Mouse (Mus musculus) megakaryocyte, embryonic 14.5 days (primary cell): Measurements from ENCODE around the gene Qsox2. TPM values are rescaled to one million over a fixed set of nuclear protein-coding genes. Genes with fewer than 3 reads are reported as not detected.

Source experiments
- H3K27me3 ChIP-seq: replicated peaks from 2 replicates; pipeline ENCODE3; 2012; ENCODE audit warnings: inconsistent platforms
- H3K36me3 ChIP-seq: replicated peaks from 2 replicates; pipeline ENCODE3; 2012; ENCODE audit warnings: low read length, inconsistent platforms, mixed read lengths
- H3K4me1 ChIP-seq: 2 replicates; pipeline ENCODE4 v1.6.1; 2012; ENCODE audit warnings: inconsistent platforms
- H3K4me3 ChIP-seq: replicated peaks from 2 replicates; pipeline ENCODE3; 2012; ENCODE audit warnings: moderate library complexity, mild to moderate bottlenecking, inconsistent platforms
- H3K9me3 ChIP-seq: 2 replicates; pipeline ENCODE4 v1.6.1; 2012; ENCODE audit warnings: inconsistent platforms
- FLI1 ChIP-seq: IDR thresholded peaks from 2 replicates; pipeline ENCODE4 v1.6.1; 2012; ENCODE audit warnings: low read length, inconsistent platforms, mixed read lengths
- GATA1 ChIP-seq: IDR thresholded peaks from 3 replicates; pipeline ENCODE4 v1.6.1; 2012; ENCODE audit warnings: mixed read lengths, low read length, inconsistent platforms, borderline replicate concordance
- polyA plus RNA-seq: library from polyadenylated mRNA; stranded (reverse); fragments of >175 nt; gene quantifications from 2 replicates; pipeline ENCODE4 v1.2.3, GENCODE M21; 2012; ENCODE audit warnings: low replicate concordance; ENCODE audit not compliant: insufficient read depth

The Qsox2 gene
- polyA plus RNA-seq, 1 experiment: 3.5 TPM

DNA sequence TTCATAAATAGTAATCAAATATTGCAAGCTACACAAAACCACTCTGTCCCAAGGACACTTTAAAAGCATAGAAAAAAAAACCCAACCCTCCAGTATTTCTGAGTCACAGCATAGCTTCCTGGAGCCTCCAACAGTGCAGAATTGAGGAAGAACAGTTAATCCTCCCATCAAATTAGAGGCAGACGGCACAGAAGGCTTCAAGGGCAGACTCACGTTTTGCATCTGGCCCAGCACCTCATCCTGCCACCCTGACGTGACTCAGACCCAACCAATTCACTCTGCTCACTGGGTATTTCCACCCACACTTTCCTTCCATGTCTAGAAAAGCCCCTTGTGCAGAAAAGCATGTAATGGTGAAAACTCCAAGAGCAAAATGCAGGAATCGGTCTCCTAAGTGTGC is 7.1 kb downstream of the Qsox2 start:
- Histone ChIP-seq H3K4me1 (peaks cover 25% of the 10 kb centered on the region), H3K36me3 (peaks cover 33% of the 10 kb centered on the region), H3K27me3 (no peaks in the 10 kb centered on the region), H3K9me3 (no peaks in the 10 kb centered on the region), H3K4me3 (no peak overlapping the region)
- TF ChIP-seq GATA1 (no peak), FLI1 (no peak)

DNA sequence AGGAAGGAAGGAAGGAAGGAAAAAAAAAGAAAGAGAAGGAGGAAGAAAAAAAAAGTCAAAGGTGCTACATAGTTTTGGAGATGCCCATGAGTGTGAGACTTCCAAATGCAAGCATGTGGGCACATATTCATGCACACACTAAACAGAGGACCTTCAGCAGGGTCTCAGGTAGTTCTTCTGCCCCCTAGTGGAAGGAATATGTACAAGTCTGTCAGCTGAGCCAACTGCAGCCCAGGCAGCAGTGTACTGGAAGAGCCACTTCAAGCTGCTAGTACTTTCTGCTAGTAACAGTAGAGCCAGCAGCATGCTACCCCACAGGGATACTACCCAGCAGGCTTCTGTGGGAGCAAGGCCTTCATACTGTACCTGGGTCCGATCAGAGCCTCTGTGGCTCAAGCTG is 9.5 kb downstream of the Qsox2 start:
- peaks cover 53% of the 10 kb centered on the region for H3K36me3 ChIP-seq

DNA sequence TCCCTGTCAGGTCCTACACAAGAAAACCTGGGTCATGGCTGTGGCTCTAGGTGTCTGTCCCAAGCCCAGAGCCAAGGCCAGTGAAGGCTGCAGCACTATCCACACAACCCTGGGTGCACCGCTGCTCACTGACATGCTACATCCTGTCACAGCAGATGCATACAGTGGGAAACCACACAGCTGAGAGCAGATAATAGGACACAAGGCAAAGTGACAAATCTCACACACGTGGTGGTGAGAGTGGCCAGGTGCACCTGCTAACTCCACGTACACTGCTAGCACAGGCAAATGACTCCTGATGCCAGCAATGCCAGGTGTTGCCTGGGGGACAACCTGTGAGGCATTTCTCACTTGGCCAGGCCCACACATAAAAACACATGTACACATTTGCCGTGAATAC is 12.1 kb downstream of the Qsox2 start:
- Histone ChIP-seq H3K36me3 (peaks cover 73% of the 10 kb centered on the region), H3K27me3 (no peaks in the 10 kb centered on the region), H3K4me1 (peaks cover 9% of the 10 kb centered on the region), H3K4me3 (no peak overlapping the region), H3K9me3 (no peaks in the 10 kb centered on the region)
- no peak for TF ChIP-seq GATA1
- no peak for TF ChIP-seq FLI1

More for the DNA sequence above, 9.5 kb downstream of the Qsox2 start:
- Histone ChIP-seq H3K4me3 (no peak overlapping the region), H3K4me1 (peaks cover 22% of the 10 kb centered on the region), H3K9me3 (no peaks in the 10 kb centered on the region), H3K27me3 (no peaks in the 10 kb centered on the region)
- TF ChIP-seq GATA1 (no peak), FLI1 (no peak)

DNA sequence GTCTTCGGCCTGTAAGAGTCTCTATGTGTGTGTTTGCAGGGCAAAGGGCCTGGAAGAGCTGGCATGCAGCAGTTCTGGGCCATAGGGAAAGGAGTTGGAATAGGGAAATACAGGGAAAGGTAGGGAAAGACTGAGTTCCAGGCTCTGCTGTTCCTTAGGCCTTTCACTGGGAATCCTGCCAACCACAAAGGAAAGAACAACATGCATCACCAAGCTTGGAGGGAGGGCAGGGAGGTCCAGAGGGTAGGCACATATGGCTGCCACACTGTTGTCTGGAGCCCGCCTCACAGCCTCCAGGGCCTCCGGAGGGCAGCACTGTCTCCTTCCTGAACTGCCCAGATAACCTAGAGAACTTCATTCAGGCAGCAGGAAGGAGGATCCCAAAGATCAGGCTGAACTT is 13.4 kb downstream of the Qsox2 start:
- no peak overlapping the region for H3K4me3 ChIP-seq
- H3K9me3 ChIP-seq: no peaks in the 10 kb centered on the region
- H3K27me3 ChIP-seq: no peaks in the 10 kb centered on the region
- TF ChIP-seq GATA1 (no peak), FLI1 (no peak)
- peaks cover 86% of the 10 kb centered on the region for H3K36me3 ChIP-seq
- H3K4me1 ChIP-seq: peaks cover 9% of the 10 kb centered on the region; the same call in 1 of the 2 replicates

DNA sequence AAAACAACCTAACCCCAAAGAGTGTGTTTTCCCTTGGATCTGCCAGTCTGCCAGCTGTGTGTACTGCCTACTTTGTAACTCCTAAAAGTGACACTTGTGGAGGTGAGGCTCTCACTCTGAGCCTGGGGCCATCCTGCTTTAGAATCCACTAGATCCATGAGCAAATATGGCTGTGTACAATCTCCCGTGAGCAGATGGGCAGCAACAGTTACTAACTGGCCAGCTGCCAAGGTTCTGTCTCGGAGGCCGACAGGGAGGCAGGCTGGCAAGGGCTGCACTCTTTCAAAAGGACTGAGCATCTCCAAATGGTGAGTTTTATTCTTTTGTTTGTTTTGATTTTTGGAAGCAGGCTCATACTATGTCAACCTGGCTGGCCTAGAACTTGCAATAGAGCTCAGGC is 22.8 kb downstream of the Qsox2 start:
- Histone ChIP-seq H3K4me1 (no peaks in the 10 kb centered on the region), H3K4me3 (no peak overlapping the region), H3K9me3 (peaks cover 14% of the 10 kb centered on the region), H3K27me3 (no peaks in the 10 kb centered on the region), H3K36me3 (peaks cover 92% of the 10 kb centered on the region)
- TF ChIP-seq FLI1 (no peak), GATA1 (no peak)

DNA sequence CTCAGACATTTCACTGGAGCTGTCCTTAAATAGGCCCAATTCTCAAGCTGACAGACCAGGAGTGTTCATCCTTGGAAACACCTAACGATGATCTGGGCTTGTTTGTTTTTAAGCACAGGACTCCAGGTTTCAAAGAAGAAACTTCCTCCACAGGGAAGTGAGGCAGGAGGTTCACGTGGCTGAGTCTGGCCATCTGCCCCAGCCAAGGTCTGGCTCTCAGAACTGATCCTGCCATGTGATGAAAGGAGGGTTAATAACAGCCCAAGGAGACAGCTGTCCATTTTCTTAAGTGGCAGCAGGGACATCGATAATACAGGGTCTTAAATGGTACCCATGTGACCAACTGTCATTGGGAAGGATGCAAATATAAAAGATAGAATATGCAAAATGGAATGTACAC is 27.8 kb downstream of the Qsox2 start:
- TF ChIP-seq GATA1 (no peak), FLI1 (no peak)
- Histone ChIP-seq H3K9me3 (peaks cover 24% of the 10 kb centered on the region), H3K4me1 (peaks cover 4% of the 10 kb centered on the region; the same call in 1 of the 2 replicates), H3K27me3 (peaks cover 36% of the 10 kb centered on the region), H3K4me3 (no peak overlapping the region), H3K36me3 (peaks cover 50% of the 10 kb centered on the region)

DNA sequence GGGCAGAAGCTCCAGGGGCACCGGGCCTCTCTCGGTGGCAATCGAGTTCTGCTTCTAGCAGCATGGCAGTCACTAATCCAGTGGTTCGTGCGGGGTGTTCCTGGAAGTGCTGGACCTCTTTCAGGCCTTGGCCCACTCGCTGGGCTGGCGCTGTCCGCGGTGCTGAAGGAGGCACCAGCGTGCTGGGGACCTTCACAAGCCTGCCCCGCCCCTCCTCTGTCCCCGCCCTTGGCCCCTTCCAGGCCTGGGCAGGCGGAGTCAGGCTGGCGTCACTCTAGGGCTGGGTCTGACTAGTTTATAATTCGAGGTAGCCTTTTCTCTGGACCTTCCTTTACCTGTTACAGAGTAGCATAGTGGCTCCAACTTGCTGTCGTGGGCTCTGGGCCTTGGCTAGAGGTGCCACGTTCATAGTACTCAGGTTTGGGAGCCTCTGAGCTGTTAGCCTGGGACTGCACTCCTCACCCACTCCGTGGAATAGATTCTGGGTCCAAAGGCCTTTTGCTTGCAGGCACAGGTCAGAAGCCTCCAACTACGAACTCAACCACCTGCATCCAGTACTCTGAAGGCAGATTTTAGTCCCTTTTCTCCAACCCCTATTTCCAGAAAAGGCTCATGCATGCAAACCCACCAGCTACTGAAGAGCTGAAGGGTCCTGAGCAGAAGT is 29.1 kb downstream of the Qsox2 start, which contains the start of gene Lhx3:
Gene Lhx3, minus strand, starts transcription at position 164 of the 664 bp plus-strand sequence.
- TF ChIP-seq GATA1: no peak
- H3K4me3 ChIP-seq: no peak within 1 kb of the TSS
- peaks cover 4% of the 10 kb centered on the region; the same call in 1 of the 2 replicates for H3K4me1 ChIP-seq
- H3K9me3 ChIP-seq: peaks cover 27% of the 10 kb centered on the region
- peaks cover 49% of the 10 kb centered on the region for H3K27me3 ChIP-seq
- peaks cover 38% of the 10 kb centered on the region for H3K36me3 ChIP-seq

DNA sequence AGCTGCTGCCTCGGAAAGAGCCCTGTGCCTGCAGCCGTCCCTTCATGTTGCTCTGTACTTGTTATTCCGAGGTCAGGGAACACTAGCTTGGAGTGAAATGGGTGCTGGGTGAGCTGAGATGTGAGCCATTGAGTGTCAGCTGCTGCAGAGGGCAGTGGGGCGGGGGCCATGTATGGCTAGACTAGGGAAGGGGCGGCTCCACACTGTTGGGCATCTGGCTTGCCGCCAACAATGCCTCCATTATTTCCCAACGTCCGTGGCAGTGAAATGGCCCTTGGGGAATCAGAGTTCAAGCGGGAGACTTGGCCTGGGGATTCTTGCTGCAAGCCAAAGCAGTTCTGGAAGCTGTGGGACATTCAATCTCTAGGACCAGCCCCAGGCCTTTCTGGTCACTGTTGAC is 29.8 kb downstream of the Qsox2 start:
- Histone ChIP-seq H3K4me1 (peaks cover 4% of the 10 kb centered on the region; the same call in 1 of the 2 replicates), H3K9me3 (peaks cover 27% of the 10 kb centered on the region), H3K27me3 (peaks cover 56% of the 10 kb centered on the region), H3K4me3 (no peak overlapping the region), H3K36me3 (peaks cover 32% of the 10 kb centered on the region)
- TF ChIP-seq GATA1: no peak
- TF ChIP-seq FLI1: no peak

DNA sequence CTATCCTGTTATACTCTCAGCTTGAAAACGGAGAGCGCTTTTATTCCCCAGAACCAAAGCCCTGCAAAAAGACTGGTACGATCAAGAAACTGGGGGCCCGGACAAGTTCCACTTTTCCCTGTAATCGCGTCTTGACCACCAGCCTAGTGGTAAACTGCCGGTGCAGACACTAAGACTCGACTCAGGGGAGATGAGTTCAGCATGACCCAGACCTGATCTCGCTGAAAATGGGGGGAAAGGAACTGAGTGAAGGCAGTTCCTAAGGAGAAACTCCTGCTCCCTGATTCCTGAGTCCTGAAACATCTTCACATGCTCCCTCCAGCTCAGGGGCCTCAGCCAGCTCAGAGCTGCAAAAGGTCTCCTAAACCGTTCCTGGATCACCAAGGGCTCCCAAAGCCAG is 31.6 kb downstream of the Qsox2 start:
- no peak for TF ChIP-seq FLI1
- no peak for TF ChIP-seq GATA1
- Histone ChIP-seq H3K4me3 (no peak overlapping the region), H3K4me1 (peaks cover 4% of the 10 kb centered on the region; the same call in 1 of the 2 replicates), H3K27me3 (peaks cover 74% of the 10 kb centered on the region), H3K36me3 (peaks cover 14% of the 10 kb centered on the region), H3K9me3 (peaks cover 19% of the 10 kb centered on the region)

DNA sequence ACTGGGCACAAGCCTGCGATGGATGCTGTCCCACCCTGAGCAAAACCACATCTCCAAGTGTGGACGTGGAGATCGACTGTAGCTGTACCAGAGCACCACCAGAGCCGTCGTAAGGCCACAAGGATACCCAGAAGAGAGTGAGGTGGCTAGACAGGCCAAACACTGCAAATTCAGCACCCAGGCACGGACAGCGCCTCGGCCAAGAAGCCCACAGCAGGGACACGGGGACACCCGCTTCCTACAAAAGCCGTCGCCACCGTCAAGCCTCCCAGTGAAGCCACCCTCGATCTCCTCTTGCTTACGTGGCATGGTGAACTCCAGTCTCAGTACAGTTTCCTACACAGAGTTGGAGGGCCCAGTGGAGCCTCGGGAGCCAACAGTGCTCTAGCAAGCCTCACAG is 32.2 kb downstream of the Qsox2 start:
- Histone ChIP-seq H3K4me3 (no peak overlapping the region), H3K4me1 (peaks cover 4% of the 10 kb centered on the region; the same call in 1 of the 2 replicates), H3K36me3 (peaks cover 8% of the 10 kb centered on the region), H3K27me3 (peaks cover 80% of the 10 kb centered on the region), H3K9me3 (peaks cover 13% of the 10 kb centered on the region; the same call in 1 of the 2 replicates)
- TF ChIP-seq GATA1: no peak
- no peak for TF ChIP-seq FLI1
